Mouse (Mus musculus) lung, postnatal 25 days (tissue): Measurements from ENCODE around the gene Barhl1.

Experiments used
- DNase-seq: peaks from one replicate; pipeline ENCODE4 v3.0.0; 2022; ENCODE audit warnings: low spot score

Barhl1 gene

GRCm38 (mm10) chr2:28860678-28861423 lies 55.6 kb downstream of the Barhl1 start:
- DNase-seq: no peak

- DNase-seq: no peak
These were observed 57.2 kb downstream of the Barhl1 start for GRCm38 (mm10) chr2:28859303-28859702.
